Mouse (Mus musculus) frontal cortex, adult 2 months (tissue): ENCODE results near the gene Map3k13. TPM values are rescaled to one million over a fixed set of nuclear protein-coding genes. Genes with fewer than 3 reads are reported as not detected.
"Not testable (repeated sequence)": the region's sequence is repeated elsewhere in the genome, so short reads cannot be mapped to it uniquely, and the experiment has no call there.

Source experiments
- DNase-seq, 2 experiments: peaks; one replicate each; pipeline ENCODE4 v3.0.0; 2022; ENCODE audit warnings: low spot score in 1 of 2; ENCODE audit errors: extremely low spot score in 1 of 2
- polyA plus RNA-seq: library from polyadenylated mRNA; depleted of rRNA; stranded (reverse); fragments of >200 nt; gene quantifications from 2 replicates; pipeline ENCODE4 v1.2.3, GENCODE M21; 2012; rRNA removed

Map3k13 gene
- polyA plus RNA-seq, result 7.8 and 7.9 TPM in 2 replicates

GRCm38 (mm10) chr16:21793875-21794696 is at the start of gene Map3k13:
Gene Map3k13, plus strand, starts transcription at chr16:21794346.
- DNase-seq, result peak; percentile 87 to 97

GRCm38 (mm10) chr16:21758447-21758846 is 35.7 kb upstream of the Map3k13 start:
- peak in 1 of 2 experiments; percentile 25 for DNase-seq

GRCm38 (mm10) chr16:21768255-21768654 is 25.9 kb upstream of the Map3k13 start:
- no peak for DNase-seq

- peak in 1 of 2 experiments; percentile 33 for DNase-seq
Observed at GRCm38 (mm10) chr16:21769667-21770066, 24.5 kb upstream of the Map3k13 start.

- no peak for DNase-seq
Observed at GRCm38 (mm10) chr16:21774725-21775124, 19.4 kb upstream of the Map3k13 start.

- peak in 1 of 2 experiments; percentile 23 for DNase-seq
Observed at GRCm38 (mm10) chr16:21778293-21778866, 15.8 kb upstream of the Map3k13 start.

- no peak for DNase-seq
Observed at GRCm38 (mm10) chr16:21779149-21779548, 15.0 kb upstream of the Map3k13 start.

- no peak for DNase-seq
Observed at GRCm38 (mm10) chr16:21781277-21781676, 12.9 kb upstream of the Map3k13 start.

GRCm38 (mm10) chr16:21781895-21782294 is 12.3 kb upstream of the Map3k13 start:
- DNase-seq, result no peak

- no peak for DNase-seq
Observed at GRCm38 (mm10) chr16:21782807-21783206, 11.3 kb upstream of the Map3k13 start.

GRCm38 (mm10) chr16:21785000-21785399 is 9.1 kb upstream of the Map3k13 start:
- no peak for DNase-seq

GRCm38 (mm10) chr16:21786317-21786716 is 7.8 kb upstream of the Map3k13 start:
- DNase-seq, result no peak

- peak in 1 of 2 experiments; percentile 41 for DNase-seq
Observed at GRCm38 (mm10) chr16:21787516-21788353, 6.4 kb upstream of the Map3k13 start, which contains the start of gene Ehhadh. Gene Ehhadh, minus strand, starts transcription at chr16:21787807.

- DNase-seq, result no peak
Observed at GRCm38 (mm10) chr16:21788581-21788980, 5.6 kb upstream of the Map3k13 start.

GRCm38 (mm10) chr16:21789180-21789579 is 5.0 kb upstream of the Map3k13 start:
- no peak for DNase-seq

GRCm38 (mm10) chr16:21790469-21790868 is 3.7 kb upstream of the Map3k13 start:
- no peak for DNase-seq

- no peak for DNase-seq
Observed at GRCm38 (mm10) chr16:21791779-21792178, 2.4 kb upstream of the Map3k13 start.

GRCm38 (mm10) chr16:21793080-21793810 is 901 bp upstream of the Map3k13 start:
- not testable (repeated sequence) for DNase-seq

GRCm38 (mm10) chr16:21794697-21795045 is 525 bp downstream of the Map3k13 start:
- no peak for DNase-seq

GRCm38 (mm10) chr16:21795071-21795470 is 925 bp downstream of the Map3k13 start:
- DNase-seq, result no peak
